Mouse (Mus musculus): ENCODE results near the gene Ngly1.
"Not testable (repeated sequence)": the region's sequence is repeated elsewhere in the genome, so short reads cannot be mapped to it uniquely, and the experiment has no call there.

Gene Ngly1

DNA sequence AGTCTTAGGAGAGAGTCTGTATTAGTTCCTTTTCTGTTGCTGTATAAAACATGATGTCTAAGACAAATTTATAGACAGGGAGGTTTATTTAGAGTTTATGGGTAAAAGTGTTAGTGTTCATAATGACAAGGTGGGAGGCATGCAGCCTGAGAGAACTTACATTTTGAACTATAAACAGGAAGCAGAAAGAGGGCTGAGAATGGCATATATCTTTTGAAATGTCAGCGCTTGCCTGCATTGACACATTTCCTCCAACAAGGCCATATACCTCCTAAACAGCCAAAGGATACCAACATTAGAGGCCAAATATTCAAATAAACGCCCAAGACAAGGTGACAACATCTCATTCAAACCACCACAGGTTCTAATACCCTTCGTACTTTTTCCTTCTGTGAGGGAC, 12.8 kb downstream of the Ngly1 start:
- no peak for DNase-seq

DNA sequence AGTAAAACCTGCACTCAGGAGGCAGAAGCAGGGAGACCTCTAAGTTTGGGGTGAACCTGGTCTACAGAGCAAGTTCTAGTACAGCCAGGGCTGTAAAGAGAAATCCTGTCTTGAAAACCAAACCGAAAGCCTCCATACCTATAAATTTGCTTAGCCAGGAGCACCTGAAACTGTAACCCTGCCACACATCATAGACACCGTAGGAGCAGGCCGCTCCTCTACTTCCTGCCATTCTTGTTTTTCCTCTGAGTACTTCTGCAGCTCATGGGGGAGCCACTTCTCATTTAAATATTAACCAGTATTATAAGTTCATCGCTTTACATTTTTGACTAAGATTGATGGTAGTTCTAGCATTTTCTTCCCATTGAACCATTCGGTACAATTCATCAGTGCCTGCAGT, 17.9 kb downstream of the Ngly1 start:
- DNase-seq, result no peak

DNA sequence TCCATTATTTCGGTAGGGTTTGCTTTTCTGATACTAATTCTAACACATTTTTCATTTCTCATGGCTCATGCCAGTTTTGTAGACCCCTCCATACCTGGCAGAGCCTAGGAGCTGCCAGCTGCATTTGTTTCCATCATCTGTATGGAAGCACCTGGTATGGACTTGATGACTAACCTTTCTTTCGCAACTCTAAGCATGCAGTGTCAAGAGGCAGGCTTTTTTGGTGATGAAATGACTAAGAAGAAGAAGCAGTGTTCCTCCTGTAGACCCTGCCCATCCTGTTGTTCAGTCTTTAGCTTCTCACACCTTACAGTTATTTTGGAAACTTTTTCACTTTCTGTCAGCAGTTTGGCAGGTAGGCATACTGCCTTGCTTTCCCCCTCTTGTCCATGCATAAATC, 20.7 kb downstream of the Ngly1 start:
- no peak for DNase-seq

DNA sequence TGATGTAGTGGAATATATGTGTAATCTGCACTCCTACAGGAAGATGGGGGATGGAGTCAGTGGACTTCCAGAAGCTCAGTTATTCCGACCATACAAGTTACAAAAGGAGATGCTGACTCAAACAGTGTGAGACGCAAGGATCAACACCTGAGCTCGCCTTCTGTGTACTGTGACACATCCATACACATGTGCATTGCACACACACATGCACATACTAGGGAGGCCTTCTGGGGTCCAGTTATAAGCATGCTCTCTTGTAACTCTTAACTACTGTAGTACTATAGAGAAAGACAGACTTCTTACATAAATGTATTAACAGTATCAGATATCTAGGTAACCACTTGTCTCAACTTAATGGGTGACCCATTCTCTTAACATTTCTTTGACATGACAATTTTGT, 24.6 kb downstream of the Ngly1 start:
- DNase-seq, result no peak

DNA sequence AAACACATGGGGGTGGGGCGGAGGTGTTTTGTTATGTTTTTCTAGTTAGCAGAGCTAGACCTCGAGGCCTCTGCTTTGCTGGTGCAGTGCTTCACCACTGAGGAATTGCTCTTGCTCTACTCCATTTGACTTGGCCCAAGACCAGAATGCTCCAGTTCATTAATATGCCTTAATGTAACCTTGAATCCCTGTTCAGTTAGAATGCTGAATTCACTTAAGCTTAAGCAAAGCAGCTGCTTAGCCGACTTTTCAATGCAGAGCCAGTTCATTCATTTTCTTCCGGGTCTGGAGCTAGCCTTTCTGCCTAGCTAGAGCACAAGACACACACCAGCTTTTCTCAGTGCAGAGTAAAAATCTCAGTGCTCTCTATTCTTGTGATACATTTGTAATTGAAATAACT, 30.1 kb downstream of the Ngly1 start:
- no peak for DNase-seq

DNA sequence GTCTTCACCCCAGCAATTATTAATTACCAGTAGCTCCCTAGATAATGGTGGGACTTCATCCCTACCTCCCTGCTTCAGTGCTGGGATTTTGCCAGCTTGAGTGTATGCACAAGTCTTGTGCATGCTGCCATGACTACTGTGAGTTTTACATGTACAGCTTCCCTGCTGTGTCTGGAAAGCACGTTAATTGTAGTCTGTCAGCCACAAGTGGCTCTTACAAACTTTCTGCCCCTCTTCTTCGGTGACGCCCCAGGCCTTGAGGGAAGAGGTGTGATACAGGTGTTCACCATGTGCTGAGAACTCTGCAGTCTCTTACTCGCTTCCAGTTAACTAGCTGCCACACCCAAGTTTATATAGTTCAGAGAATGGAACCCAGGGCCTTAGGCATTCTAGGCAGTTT, 34.9 kb downstream of the Ngly1 start:
- DNase-seq, result no peak

DNA sequence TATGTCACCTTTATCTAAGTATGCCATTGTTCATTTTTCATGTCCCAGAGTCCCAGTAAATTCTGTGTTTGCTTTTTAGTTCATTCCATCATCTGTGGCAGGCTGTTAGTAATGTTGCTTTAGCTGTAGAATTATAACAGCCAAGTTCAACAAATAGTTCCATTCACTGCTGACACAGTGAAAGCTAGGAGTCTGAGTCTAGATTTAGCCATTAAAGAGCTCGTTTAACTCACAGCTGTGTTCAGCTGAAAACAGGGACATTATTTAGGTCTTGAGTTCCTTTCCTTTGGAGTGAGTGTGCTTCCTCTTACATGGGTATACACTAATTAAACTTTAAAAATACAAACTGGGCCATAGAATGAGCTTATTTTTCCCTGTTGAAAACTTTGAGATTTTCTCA, 43.3 kb downstream of the Ngly1 start:
- DNase-seq, result no peak

DNA sequence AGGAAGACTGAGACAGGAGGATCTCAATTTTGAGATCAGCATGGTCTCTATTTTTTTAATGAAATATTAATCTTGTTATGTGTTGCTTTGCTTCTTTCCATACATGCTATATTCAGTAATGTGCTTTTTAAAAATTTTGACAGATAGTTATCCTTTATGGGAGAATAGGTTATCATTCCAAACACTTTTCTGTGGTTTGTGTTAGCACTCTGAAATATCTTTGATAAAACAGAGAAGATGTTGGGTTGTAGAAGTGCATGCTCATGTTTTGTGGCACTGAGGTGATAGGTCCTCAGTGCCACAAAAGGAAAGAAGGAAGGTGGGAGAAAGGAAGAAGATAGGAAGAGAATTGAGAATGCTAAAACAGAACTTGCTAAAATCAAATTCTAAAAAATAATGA, 43.9 kb downstream of the Ngly1 start:
- DNase-seq, result no peak

DNA sequence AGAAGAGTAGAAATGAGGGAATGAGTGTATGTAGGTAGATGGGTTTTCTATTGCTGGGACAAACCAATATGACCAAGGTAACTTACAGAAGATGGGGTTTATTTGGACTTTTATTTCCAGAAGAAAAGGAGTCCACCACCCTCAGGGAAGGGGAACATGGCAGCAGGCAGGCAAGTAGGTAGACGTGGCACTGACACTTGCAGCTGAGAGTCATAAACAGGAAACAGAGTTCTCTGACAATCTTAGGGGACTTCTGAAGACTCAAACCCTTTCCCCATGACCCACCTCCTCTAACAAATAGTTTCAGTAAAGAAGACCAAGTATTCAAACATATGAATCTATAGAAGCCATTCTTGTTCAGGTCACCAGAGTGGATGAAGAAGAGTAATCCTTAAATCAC, 44.8 kb downstream of the Ngly1 start:
- DNase-seq, result no peak

DNA sequence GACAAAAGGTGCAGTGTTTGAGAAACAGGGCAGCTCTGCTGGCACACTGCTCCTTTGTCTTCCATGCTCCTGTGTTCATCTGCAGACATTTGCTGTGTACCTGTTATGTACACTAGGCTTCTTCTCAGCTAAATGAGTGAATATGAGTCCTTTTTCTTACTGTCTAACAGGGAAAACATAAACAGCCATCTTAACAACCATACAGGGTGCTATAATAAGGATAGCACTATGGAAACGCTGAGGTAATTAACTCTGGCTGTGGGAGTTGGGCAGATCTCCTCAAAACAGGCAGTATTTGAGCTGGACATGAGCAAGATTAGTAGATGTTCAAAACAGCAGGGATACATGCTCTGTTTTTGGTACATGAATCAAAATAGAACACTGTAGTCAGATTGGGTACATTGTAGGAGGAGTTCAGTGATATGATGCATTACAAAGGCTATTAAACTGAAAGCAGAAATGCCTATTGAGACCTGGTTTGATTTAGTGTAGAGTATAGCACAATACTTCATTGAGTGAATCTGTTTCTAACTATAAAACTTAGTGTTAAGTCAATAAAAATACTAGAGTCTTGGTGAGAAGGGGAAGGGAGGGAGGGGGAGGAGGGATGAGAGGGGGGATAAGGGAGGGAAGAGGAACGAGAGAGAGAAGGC, 47.9 kb downstream of the Ngly1 start:
- DNase-seq, result no peak

DNA sequence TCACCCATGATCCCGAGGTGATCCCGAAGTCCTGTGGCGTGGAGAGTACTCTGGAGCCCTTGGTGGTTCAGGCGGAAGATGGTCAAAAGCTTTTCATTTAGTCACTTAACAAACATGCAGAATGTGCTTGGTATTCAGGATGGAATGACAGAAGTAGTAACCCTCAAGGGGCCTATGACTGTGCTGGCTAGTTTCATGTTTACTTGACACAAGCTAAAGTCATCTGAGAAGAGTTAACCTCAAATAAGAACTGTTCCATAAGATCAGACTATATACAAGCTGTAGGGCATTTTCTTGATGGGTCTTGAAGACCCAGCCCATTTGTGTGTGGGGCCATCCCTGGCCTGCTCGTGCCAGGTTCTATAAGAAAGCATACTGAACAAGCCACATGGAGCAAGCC, 52.7 kb downstream of the Ngly1 start:
- DNase-seq, result no peak

DNA sequence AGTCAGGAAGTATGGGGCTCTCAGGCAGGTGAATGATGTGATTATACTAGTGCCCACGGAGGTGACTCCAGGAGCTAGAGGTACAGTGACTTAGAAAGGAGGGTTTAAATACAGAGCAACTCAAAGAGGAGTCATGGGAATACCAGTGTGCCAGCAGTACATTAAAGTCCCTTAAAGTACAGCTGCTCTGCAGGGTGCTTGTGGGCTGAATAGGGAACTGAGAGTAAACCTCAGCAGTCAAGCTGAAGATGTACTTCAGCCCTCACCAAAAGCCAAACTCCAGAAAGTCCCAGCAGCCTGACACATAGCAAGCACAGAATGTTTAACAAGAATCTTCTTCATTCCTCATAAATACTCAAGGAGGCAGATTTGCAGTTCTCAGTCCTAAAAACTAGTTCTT, 53.6 kb downstream of the Ngly1 start:
- no peak for DNase-seq

DNA sequence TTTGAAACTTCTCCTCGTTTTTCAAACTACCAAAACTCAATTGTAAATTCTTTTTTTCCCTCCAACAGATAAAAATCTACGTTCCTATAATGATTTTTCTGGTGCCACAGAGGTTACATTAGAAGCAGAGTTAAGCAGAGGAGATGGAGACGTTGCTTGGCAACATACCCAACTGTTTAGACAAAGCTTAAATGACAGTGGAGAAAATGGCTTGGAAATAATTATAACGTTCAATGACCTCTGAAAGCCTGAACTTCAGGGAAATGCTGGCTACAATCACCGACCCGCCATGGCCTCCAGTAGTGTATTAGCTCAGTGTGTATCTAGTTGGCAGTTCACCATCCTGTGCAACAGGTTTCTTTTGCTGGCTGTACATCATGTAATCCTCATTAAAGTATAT, 61.7 kb downstream of the Ngly1 start:
- DNase-seq, result no peak

DNA sequence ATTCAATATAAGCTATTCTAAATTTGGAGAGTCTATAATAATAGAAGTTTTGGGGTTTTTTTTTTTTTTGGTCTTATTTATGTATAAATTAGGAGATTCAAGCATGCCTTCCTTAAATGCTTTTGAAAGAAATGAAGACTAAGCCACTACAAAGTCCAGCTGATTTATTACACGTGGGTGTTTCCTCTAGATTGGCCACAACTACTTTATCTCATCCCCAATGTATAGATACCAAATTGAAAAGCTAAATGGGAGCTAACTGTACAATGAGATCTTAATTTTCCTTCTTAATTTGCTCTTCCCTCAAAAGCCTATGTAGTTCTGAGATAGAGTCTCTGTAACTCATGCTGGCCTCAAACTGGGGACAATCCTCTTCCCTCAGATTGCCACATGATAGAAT, 63.5 kb downstream of the Ngly1 start:
- DNase-seq, result no peak

DNA sequence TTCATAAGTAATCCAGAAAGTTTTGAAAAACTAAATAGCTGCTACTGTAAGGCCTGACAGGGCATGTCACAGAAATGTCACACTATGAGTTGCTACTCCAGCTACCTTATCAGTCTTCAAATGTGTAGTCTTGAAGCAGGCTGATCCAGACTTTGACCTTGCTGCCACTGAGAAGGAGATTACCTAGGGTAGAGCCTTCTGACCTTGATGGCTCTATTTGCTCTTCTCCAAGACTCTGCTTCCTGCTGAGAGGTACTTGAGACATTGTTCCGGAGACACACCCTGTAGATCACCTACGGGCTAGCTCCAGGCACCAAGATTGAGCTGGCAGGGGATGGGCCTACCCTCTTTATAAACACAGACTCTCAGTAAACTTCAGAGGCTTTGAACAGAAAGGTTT, 64.0 kb downstream of the Ngly1 start:
- DNase-seq, result not testable (repeated sequence)

DNA sequence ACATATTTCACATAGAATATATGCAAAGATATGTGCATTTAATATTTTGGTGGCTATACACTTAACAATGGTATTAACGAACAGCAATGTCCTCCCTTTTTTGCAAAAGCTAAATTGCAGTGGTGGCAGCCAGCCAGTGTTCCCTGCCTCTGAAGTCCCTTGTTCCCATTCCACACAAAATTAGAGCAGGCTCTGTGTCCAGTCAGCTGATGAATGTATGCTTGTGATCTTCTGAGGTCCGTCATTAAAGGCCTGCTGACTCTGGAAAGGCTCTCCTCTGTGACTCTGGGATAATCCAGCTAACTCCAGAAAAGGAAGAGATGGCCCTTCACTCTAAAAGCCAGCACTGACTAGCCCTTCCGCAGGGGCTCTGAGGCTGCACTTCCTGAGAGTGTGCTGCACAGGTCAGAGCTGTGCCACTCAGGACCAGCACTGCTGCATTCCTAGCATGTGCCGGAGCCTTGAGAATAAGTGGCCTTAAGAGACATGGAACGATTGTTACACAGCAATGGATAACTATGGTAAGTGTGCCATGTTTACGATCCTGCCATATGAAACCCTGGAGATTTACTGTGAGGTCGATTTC, 64.9 kb downstream of the Ngly1 start:
- no peak for DNase-seq

DNA sequence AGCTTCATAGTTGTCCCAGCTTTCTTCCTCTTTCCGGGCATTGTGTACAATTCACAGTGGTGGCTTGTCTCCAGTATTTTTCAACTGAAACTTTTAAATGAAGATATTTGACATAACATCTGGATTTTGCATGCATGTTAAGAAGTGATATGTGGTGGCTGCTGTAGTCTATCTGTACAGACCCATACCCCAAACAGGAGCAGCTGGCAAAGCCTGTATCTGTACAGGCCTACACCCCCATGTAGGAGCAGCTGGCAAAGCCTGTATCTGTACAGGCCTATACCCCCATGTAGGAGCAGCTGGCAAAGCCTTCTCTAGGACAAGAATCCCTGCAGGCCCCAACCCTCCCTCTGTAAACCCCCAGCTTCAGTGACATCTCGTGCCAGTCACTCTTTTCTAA, 65.8 kb downstream of the Ngly1 start:
- DNase-seq, result no peak

DNA sequence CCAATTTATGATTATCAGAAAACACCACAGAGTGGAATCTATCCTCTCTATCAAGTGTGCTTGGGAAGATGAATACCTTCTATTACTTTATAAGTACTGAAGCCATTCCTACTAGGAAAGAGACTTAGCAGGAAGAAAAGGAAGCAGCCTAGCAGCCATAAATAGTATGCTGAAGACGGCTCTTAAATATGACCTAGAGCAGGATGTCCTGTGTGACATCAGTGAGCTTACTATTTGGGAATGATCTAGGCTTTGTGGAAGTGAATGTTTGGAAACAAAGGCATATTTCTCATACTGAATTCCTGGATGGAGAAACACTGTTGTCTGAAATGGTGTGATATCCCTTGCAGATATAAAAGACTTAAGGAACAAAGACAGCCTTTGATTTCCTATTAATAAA, 67.6 kb downstream of the Ngly1 start:
- DNase-seq, result no peak

DNA sequence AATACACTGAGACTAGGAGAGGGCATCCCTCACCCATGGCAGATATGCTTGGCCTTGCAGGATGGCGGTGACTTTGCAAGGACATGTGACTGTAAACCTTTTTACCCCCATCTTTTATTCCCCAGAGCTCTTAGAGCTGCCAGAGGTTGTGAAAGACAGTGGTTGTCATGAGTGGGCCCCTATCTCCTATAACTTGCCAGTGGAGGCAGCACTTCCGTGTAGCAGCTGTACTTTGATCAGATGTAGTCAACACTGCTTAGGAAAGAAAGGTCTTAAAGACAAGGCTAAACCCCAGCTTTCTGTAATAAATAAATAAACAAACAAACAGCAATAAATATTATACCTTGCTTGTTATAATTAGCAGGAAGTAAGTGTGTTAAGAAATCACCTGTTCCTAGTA, 70.7 kb downstream of the Ngly1 start:
- DNase-seq, result no peak

DNA sequence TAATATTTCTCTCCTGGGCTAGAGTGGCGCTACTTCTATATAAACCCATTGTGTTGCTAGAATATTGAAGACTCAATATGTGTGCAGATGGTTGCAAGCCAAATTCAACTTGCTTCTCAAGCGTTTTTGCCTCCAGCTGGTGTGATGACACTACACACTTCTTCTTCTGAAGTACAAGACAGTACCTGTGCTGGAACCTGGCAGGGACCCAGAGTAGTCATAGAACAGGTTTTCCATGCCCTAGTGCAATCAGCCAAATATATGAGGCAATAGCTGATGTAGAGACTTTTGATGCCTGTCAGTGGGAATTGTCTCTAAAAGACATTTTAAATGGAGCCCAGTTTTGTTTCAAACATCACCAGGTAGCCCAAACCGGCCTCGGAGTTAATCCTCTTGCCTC, 75.3 kb downstream of the Ngly1 start:
- no peak for DNase-seq

DNA sequence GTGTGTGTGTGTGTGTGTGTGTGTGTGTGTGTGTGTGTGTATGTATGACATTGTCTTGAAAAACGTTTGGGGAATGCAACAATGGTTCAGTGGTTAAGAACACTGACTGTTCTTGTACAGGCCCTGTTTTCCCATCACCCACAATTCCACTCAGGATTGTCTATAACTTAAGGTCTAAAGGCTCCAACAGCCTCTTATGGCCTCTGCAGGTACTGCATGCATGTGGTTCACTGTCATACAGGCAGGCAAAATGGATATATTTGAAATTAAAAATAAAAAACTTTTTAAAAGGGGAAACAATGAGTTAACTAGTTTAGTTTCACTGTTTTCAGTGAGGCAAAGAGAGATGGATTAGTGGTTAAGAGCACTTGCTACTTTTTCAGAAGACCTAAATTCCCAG, 76.1 kb downstream of the Ngly1 start:
- DNase-seq, result no peak

DNA sequence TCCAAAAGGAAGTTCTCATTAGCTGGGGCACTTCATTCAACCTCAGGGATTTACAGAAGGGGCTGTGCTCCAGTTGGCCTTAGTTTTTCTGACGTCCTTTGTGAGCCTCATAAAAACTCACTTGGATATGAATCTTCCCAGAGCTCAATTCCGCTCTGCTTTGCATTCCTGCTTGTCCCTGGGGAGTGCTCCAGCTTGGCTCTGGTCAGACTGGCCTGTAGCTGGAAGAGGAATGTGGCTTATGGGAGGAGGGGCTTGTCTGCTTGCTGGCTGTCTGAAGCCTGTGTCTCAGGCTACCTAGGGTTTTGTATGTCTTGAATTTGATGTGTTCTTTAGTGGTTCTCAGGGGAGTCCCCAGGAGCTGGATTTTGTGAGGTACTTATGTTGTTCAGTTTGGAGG, 79.5 kb downstream of the Ngly1 start:
- DNase-seq, result peak; percentile 84

DNA sequence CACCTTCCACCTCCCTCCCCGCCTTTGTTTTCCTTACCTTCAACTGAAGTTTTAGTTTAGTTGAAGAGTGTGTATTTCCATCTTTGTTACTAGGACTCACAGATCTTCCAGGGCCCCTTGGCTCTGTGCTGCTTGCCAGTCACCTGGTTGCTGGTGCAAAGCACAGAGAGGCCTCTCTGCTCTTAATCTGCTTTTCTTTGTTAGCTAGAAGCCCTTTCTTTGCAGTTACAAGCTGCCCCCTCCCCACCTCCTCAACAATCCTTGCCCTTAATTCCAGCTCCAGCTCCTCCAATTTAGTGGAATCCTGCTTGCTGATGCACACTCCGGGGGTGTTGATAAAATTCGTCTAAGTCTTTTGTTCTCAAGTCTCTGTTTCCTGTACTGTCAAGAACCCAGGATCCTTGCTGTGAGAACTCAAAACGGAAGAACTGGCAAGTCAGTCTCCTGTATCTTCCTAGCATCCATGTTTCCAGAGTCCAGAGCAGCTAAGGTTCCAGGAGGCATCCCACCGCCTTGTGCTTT, 79.9 kb downstream of the Ngly1 start:
- peak; percentile 21 for DNase-seq

DNA sequence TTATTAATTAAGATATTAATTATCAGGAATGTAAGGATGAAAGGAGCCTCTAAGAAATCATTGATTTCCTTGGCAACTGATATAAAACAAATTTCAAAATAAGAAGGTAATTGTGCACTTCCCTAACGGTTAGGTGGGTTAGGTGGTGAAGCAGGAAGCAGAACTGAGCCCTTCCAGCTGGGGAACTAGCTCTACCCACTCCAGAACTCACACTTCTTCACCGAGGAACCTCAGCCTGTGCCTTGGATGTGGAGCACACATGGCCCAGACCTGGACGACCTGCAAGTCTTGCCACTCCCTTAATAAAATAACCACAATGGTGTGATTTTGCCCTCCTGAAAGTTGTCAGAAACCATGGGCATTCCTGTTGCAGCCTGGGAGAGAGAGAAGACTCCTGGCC, 80.7 kb downstream of the Ngly1 start:
- DNase-seq, result no peak

DNA sequence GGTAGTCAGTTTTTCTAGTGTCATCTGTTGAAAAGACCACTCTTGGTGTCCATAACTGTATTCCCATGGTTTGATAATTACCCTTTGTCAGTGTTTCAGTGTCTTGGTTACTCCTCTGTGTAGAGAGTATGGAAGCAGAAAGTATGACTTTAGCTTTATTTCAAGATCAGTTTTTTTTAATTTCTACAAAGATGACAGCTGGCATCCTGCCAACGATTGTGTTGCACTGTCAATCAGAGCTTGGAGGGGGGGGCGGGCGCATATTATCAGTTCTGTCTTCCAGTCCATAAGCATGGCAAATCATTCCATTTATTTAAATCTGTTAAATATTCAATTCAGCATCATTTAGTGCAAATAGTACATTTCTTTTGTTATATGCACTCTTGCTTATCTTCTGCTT, 85.2 kb downstream of the Ngly1 start:
- DNase-seq, result no peak

Data from embryo, embryonic 11 days (tissue).